Mouse (Mus musculus): ENCODE measurements at regions not wholly inside any gene's neighbourhood (a gene's known extent, or its start where the extent isn't known, plus 50 kb on each side); places are given as distances from the start of the nearest gene placed in this dataset.

DNA sequence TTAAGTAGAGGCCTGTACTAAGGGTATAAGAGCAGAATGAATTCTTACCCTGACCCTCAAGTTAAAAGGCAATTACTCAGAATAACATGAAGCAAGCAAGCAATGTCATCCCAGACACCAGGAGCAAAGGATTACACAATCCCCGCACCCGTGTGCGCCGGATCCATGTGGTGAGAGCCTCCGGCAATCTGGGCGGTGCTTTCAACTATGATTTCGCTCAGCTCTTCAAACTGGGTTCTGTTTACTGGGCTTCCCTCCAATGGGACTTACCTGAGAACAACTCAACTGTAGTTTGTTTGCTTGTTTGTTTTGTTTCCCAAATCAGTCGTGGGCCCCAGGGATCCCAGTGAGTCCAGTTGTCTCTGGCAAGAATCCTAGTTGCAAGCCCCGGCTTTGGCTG, 133.8 kb upstream of the Man2a1 start:
- H3K36me3 ChIP-seq (ENCODE audit: control insufficient read depth in 1 of 2, insufficient read depth in 2 of 2, low read length in 2 of 2), result no peaks in the 10 kb centered on the region
- H3K9me3 ChIP-seq (replicated peaks; ENCODE audit: insufficient read depth, low read length), result no peaks in the 10 kb centered on the region
- peaks cover 0 to 3% of the 10 kb centered on the region in 2 experiments; a peak in 1 of 4 replicates for H3K27me3 ChIP-seq (ENCODE audit: control insufficient read depth in 1 of 2, insufficient read depth in 2 of 2, low read length in 2 of 2)
- no peak overlapping the region for H3K27ac ChIP-seq (ENCODE audit: control insufficient read depth, low read depth, low read length)
- no peak overlapping the region for H3K9ac ChIP-seq (ENCODE audit: control insufficient read depth, low read depth, low read length, poor library complexity, severe bottlenecking)
- TF ChIP-seq POLR2AphosphoS5 (IDR thresholded peaks at IDR 0.05; ENCODE audit: borderline replicate concordance, low read depth, low read length) (no peak), E2F4 (IDR thresholded peaks at IDR 0.05; ENCODE audit: borderline replicate concordance, low read depth, low read length) (no peak), CTCF (IDR thresholded peaks at IDR 0.05 in 2 of 3, conservative IDR thresholded peaks at IDR 0.05 in 1 of 3; ENCODE audit: control insufficient read depth in 1 of 3, insufficient read depth in 1 of 3, low read depth in 2 of 3, low read length in 3 of 3, poor library complexity in 1 of 3, severe bottlenecking in 1 of 3) (no peak), MYB (IDR thresholded peaks at IDR 0.05; ENCODE audit: low read depth, low read length) (no peak), ZC3H11A (IDR thresholded peaks at IDR 0.05; ENCODE audit: low read depth, low read length) (no peak), ZKSCAN1 (IDR thresholded peaks at IDR 0.05; ENCODE audit: low read depth, low read length) (no peak), MAZ (IDR thresholded peaks at IDR 0.05; ENCODE audit: low read depth, low read length) (no peak), GABPA (IDR thresholded peaks at IDR 0.05; ENCODE audit: low read depth, low read length) (no peak)
- no peaks in the 10 kb centered on the region for H3K79me2 ChIP-seq (ENCODE audit: control insufficient read depth, insufficient read depth, low read length, poor library complexity)
- no peak for DNase-seq (ENCODE audit: low read depth, low spot score)
- no peaks in the 10 kb centered on the region for H3K4me1 ChIP-seq (ENCODE audit: control insufficient read depth in 1 of 2, insufficient read depth in 2 of 2, low read length in 2 of 2)
- no peak overlapping the region for H3K4me3 ChIP-seq (ENCODE audit: control insufficient read depth in 1 of 2, insufficient read depth in 1 of 2, low read depth in 2 of 2, low read length in 2 of 2)

GRCm38 (mm10) chr17:64467297-64467696, 133.2 kb upstream of the Man2a1 start:
- H3K36me3 ChIP-seq (ENCODE audit: control insufficient read depth in 1 of 2, insufficient read depth in 2 of 2, low read length in 2 of 2), result no peaks in the 10 kb centered on the region
- peaks cover 0 to 3% of the 10 kb centered on the region in 2 experiments; a peak in 1 of 4 replicates for H3K27me3 ChIP-seq (ENCODE audit: control insufficient read depth in 1 of 2, insufficient read depth in 2 of 2, low read length in 2 of 2)
- no peak overlapping the region for H3K9ac ChIP-seq (ENCODE audit: control insufficient read depth, low read depth, low read length, poor library complexity, severe bottlenecking)
- DNase-seq (ENCODE audit: low read depth, low spot score), result no peak
- H3K4me1 ChIP-seq (ENCODE audit: control insufficient read depth in 1 of 2, insufficient read depth in 2 of 2, low read length in 2 of 2), result no peaks in the 10 kb centered on the region
- no peak overlapping the region for H3K27ac ChIP-seq (ENCODE audit: control insufficient read depth, low read depth, low read length)
- H3K4me3 ChIP-seq (ENCODE audit: control insufficient read depth in 1 of 2, insufficient read depth in 1 of 2, low read depth in 2 of 2, low read length in 2 of 2), result no peak overlapping the region
- H3K9me3 ChIP-seq (replicated peaks; ENCODE audit: insufficient read depth, low read length), result no peaks in the 10 kb centered on the region
- no peaks in the 10 kb centered on the region for H3K79me2 ChIP-seq (ENCODE audit: control insufficient read depth, insufficient read depth, low read length, poor library complexity)
- TF ChIP-seq MXI1 (IDR thresholded peaks at IDR 0.05; ENCODE audit: low read depth, low read length) (no peak), ZC3H11A (IDR thresholded peaks at IDR 0.05; ENCODE audit: low read depth, low read length) (no peak), POLR2AphosphoS5 (IDR thresholded peaks at IDR 0.05; ENCODE audit: borderline replicate concordance, low read depth, low read length) (no peak), MAX (IDR thresholded peaks at IDR 0.05; ENCODE audit: low read length) (no peak), UBTF (IDR thresholded peaks at IDR 0.05; ENCODE audit: borderline replicate concordance, insufficient read depth, low read depth, low read length) (no peak)

- no peak for DNase-seq (ENCODE audit: low read depth, low spot score)
- Histone ChIP-seq H3K79me2 (ENCODE audit: control insufficient read depth, insufficient read depth, low read length, poor library complexity) (no peaks in the 10 kb centered on the region), H3K27me3 (ENCODE audit: control insufficient read depth in 1 of 2, insufficient read depth in 2 of 2, low read length in 2 of 2) (peaks cover 0 to 3% of the 10 kb centered on the region in 2 experiments; a peak in 2 of 4 replicates), H3K27ac (ENCODE audit: control insufficient read depth, low read depth, low read length) (no peak overlapping the region), H3K4me1 (ENCODE audit: control insufficient read depth in 1 of 2, insufficient read depth in 2 of 2, low read length in 2 of 2) (no peaks in the 10 kb centered on the region), H3K4me3 (ENCODE audit: control insufficient read depth in 1 of 2, insufficient read depth in 1 of 2, low read depth in 2 of 2, low read length in 2 of 2) (no peak overlapping the region), H3K36me3 (ENCODE audit: control insufficient read depth in 1 of 2, insufficient read depth in 2 of 2, low read length in 2 of 2) (no peaks in the 10 kb centered on the region), H3K9ac (ENCODE audit: control insufficient read depth, low read depth, low read length, poor library complexity, severe bottlenecking) (no peak overlapping the region), H3K9me3 (replicated peaks; ENCODE audit: insufficient read depth, low read length) (no peaks in the 10 kb centered on the region)
- no peak for TF ChIP-seq CTCF (IDR thresholded peaks at IDR 0.05 in 2 of 3, conservative IDR thresholded peaks at IDR 0.05 in 1 of 3; ENCODE audit: control insufficient read depth in 1 of 3, insufficient read depth in 1 of 3, low read depth in 2 of 3, low read length in 3 of 3, poor library complexity in 1 of 3, severe bottlenecking in 1 of 3)
- TF ChIP-seq TBP (IDR thresholded peaks at IDR 0.05; ENCODE audit: low read depth, low read length), result no peak
- no peak for TF ChIP-seq POLR2A (IDR thresholded peaks at IDR 0.05; ENCODE audit: control insufficient read depth in 1 of 2, insufficient read depth in 1 of 2, low read depth in 1 of 2, low read length in 2 of 2, poor library complexity in 1 of 2)
- no peak for TF ChIP-seq CHD2 (IDR thresholded peaks at IDR 0.05; ENCODE audit: low read length)
- no peak for TF ChIP-seq USF2 (IDR thresholded peaks at IDR 0.05; ENCODE audit: borderline replicate concordance in 1 of 2, insufficient read depth in 1 of 2, low read depth in 1 of 2, low read length in 2 of 2)
- no peak for TF ChIP-seq ELF1 (IDR thresholded peaks at IDR 0.05; ENCODE audit: low read depth, low read length)
- no peak for TF ChIP-seq MYC (IDR thresholded peaks at IDR 0.05; ENCODE audit: low read depth, low read length)
- TF ChIP-seq ZC3H11A (IDR thresholded peaks at IDR 0.05; ENCODE audit: low read depth, low read length), result no peak
- TF ChIP-seq MXI1 (IDR thresholded peaks at IDR 0.05; ENCODE audit: low read depth, low read length), result no peak
Measured at GRCm38 (mm10) chr17:64469754-64470400, 130.7 kb upstream of the Man2a1 start.
